Mouse (Mus musculus) lung, embryonic 15.5 days (tissue): ENCODE results near the gene Trim28. TPM values are rescaled to one million over a fixed set of nuclear protein-coding genes. Genes with fewer than 3 reads are reported as not detected.

Source experiments
- ATAC-seq: fragments of 200-750 bp; cut with Nextera tagmentation; 2 replicates; pipeline ENCODE4 v1.8.0; 2017; ENCODE audit warnings: moderate number of reproducible peaks, borderline replicate concordance; ENCODE audit not compliant: low FRiP score, low TSS enrichment; ENCODE audit errors: extremely low read depth
- H3K27ac ChIP-seq: fragments of 300-500 bp; sonication (generic); 2 replicates; pipeline ENCODE4 v1.5.1; 2015; ENCODE audit warnings: moderate library complexity, mild to moderate bottlenecking, inconsistent platforms
- H3K27me3 ChIP-seq: fragments of 300-500 bp; sonication (generic); 2 replicates; pipeline ENCODE4 v1.6.1; 2015; ENCODE audit warnings: inconsistent platforms
- H3K36me3 ChIP-seq: fragments of 300-500 bp; sonication (generic); 2 replicates; pipeline ENCODE4 v1.6.1; 2015; ENCODE audit warnings: inconsistent platforms
- H3K4me1 ChIP-seq: fragments of 300-500 bp; sonication (generic); 2 replicates; pipeline ENCODE4 v1.6.1; 2015; ENCODE audit warnings: inconsistent platforms
- H3K4me2 ChIP-seq: fragments of 300-500 bp; sonication (generic); 2 replicates; pipeline ENCODE4 v1.6.1; 2015; ENCODE audit warnings: inconsistent platforms, mild to moderate bottlenecking, moderate library complexity
- H3K4me3 ChIP-seq: fragments of 300-500 bp; sonication (generic); 2 replicates; pipeline ENCODE4 v1.5.1; 2015; ENCODE audit warnings: mild to moderate bottlenecking, inconsistent platforms
- H3K9ac ChIP-seq: fragments of 300-500 bp; sonication (generic); 2 replicates; pipeline ENCODE4 v1.6.1; 2015; ENCODE audit warnings: inconsistent platforms
- H3K9me3 ChIP-seq: fragments of 300-500 bp; sonication (generic); 2 replicates; pipeline ENCODE4 v1.6.1; 2016; ENCODE audit warnings: inconsistent platforms
- WGBS: fragments of 180-500 bp; shearing (Covaris S2); methylation state at CpG from one replicate; pipeline ENCODE4 v1.1.7; 2015; 5-methylcytosine and 5-hydroxymethylcytosine counted together
- polyA plus RNA-seq: library from polyadenylated mRNA; unstranded; fragments of >200 nt; fragmentation: Nextera tagmentation; extraction: Ambion mirVana; gene quantifications from 2 replicates; pipeline ENCODE4 v1.2.1, GENCODE M21; 2015

The Trim28 gene
- polyA plus RNA-seq, 1 experiment from 2014 or later = 294 TPM

DNA sequence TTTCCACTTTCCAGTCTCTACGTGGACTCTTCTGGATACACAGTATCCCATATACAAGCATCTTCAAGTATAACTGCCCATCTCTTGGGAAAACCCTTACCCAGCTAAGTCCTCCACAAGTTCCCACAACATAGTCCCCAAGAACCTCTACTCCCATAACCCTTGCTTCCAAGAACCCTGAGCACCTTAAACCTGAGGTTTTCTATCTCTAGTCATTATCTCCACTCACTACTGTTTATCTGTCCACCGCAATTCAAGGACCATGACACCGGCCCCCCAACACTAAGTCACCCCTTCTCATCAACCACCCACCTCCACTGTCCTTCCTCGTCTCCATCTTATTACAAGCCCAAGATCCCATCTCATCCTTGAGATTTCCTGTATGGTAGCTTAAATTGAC, 37.9 kb downstream of the Trim28 start:
- ATAC-seq = no peak
- Histone ChIP-seq H3K27me3 (peaks cover 4% of the 10 kb centered on the region; the same call in 1 of the 2 replicates), H3K36me3 (peaks cover 31% of the 10 kb centered on the region), H3K4me1 (peaks cover 41% of the 10 kb centered on the region), H3K4me3 (peak overlapping the region; percentile 66), H3K9me3 (no peaks in the 10 kb centered on the region), H3K4me2 (peak overlapping the region; percentile 82), H3K27ac (peak overlapping the region; percentile 100; the same call in 1 of the 2 replicates), H3K9ac (peak overlapping the region; percentile 96)
- WGBS = 29% methylated on average over 4 of the region's 4 CpGs

DNA sequence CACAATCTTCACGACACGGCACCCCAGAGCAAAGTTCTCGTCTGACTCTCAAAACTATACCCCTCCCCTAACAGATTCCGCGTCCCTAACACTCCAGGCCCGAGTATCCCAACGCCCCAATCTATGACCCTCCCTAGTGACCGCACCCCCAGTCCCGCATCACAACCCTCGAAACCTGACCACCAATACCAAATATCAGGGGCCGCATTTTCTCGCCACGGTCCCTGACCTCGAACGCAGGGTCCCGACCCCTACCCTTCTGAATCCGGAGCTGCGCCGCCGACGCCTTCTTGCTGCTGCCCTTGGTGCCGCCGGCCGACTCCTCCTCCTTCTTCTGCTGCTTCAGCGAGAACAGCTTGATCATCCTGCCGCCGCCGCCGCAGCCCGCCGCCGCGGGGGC, 38.5 kb downstream of the Trim28 start:
- peak overlapping the region; percentile 100 for H3K27ac ChIP-seq
- H3K4me1 ChIP-seq = peaks cover 41% of the 10 kb centered on the region
- peaks cover 25% of the 10 kb centered on the region for H3K36me3 ChIP-seq
- peak overlapping the region; percentile 82 for H3K4me2 ChIP-seq
- H3K4me3 ChIP-seq = peak overlapping the region; percentile 66
- peaks cover 10% of the 10 kb centered on the region for H3K27me3 ChIP-seq
- WGBS = under 1% methylated on average over 32 of the region's 33 CpGs
- no peak for ATAC-seq
- H3K9ac ChIP-seq = peak overlapping the region; percentile 96
- H3K9me3 ChIP-seq = no peaks in the 10 kb centered on the region

DNA sequence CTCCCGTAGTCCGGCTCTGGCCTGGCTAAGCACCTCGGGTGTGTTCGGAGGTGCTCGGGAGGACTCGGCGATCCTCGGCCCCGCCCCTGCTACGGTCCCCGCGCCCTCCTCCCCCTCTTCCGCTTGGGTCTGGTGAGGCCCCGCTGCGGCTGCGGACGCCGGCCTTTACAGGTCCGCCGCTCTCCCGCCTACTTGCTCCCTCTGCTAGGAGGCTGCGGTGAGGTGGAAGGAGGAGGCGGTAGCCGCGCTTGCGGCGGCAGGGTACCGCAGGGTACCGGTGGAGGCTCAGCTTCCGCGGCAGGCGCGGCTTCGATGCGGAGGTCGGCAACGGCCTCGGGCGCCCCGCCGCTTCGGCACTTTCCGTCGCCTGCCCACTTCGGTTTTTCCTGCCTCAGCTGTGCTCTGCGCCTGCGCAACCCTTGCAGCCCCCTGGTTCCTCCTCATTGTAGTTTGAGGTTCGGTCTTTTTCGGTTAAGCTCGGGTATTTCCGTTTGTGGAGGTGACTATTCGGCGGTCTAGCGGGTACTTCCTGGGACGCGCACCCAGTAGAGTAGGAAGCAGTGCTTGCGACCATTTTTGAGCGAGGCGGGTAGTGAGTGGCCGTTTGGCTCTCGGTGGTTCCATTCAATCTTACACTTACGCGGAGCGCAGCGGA, 39.1 kb downstream of the Trim28 start, which contains the start of gene Ube2m:
Gene Ube2m (minus strand): TSS at position 375 of the 655 bp plus-strand sequence.
- peaks cover 19% of the 10 kb centered on the region for H3K36me3 ChIP-seq
- H3K4me3 ChIP-seq = peak within 1 kb of the TSS; percentile 66
- peak within 1 kb of the TSS; percentile 100 for H3K27ac ChIP-seq
- peaks cover 41% of the 10 kb centered on the region for H3K4me1 ChIP-seq
- no peaks in the 10 kb centered on the region for H3K9me3 ChIP-seq
- under 1% methylated on average over 64 of the region's 65 CpGs for WGBS
- ATAC-seq = peak; percentile 95
- H3K27me3 ChIP-seq = peaks cover 16% of the 10 kb centered on the region
- H3K9ac ChIP-seq = peak within 1 kb of the TSS; percentile 96
- peak within 1 kb of the TSS; percentile 82 for H3K4me2 ChIP-seq

DNA sequence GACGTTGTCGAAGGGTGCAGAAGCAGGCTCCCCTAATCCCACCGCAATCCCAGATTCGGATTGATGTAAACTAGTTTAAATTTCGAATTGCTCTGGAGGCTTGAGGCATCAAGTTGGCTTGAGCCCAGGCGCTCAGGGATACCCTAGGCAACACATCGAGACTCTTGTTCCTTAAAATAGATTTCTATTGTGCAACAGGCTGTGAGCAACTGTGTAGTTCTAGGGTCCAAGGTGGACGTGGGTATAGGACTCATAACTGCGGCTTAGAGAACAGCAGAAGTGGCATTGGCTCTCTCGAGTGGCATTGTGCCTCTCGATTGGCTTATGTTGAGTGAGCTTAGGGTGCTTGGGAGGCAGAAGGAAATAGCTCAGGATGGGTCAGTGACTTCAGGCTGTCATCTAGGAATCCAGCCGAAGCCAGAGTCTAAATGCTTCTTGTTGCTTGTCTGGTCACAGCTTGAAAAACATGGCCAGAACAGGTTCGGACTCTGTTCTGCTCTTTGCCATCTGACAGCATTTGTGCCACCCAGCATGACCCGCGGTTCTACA, 39.8 kb downstream of the Trim28 start:
- Histone ChIP-seq H3K4me3 (peak overlapping the region; percentile 66), H3K9ac (peak overlapping the region; percentile 96), H3K27me3 (peaks cover 23% of the 10 kb centered on the region), H3K4me2 (peak overlapping the region; percentile 82), H3K4me1 (peaks cover 41% of the 10 kb centered on the region), H3K9me3 (no peaks in the 10 kb centered on the region), H3K27ac (peak overlapping the region; percentile 100), H3K36me3 (peaks cover 16% of the 10 kb centered on the region)
- WGBS = 17% methylated on average over 15 of the region's 15 CpGs
- ATAC-seq = no peak

DNA sequence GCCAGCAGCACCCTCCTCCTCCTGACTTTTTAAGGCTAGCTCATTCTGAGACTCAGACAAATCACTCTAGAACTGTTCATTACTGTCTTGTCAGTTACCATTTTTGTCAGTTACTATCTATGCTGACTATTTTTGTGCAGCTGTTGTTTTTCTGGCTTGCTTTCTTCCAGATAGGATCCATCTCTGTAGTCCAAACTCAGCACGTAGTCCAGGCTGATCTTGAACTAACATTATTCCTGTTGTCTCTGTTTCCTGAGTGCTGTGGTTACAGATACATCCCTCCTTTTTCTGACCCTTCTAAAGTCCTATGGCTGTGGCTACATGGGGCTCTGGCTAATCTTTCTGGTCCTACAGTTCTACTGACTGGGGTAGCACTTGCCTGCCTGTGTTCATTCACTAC, 40.3 kb downstream of the Trim28 start:
- Histone ChIP-seq H3K9ac (peak overlapping the region; percentile 96), H3K27me3 (peaks cover 28% of the 10 kb centered on the region), H3K4me2 (peak overlapping the region; percentile 82), H3K4me3 (peak overlapping the region; percentile 66), H3K36me3 (peaks cover 16% of the 10 kb centered on the region), H3K9me3 (no peaks in the 10 kb centered on the region), H3K4me1 (peaks cover 41% of the 10 kb centered on the region), H3K27ac (peak overlapping the region; percentile 100)
- ATAC-seq = no peak
- 74% methylated on average over 1 of the region's 1 CpGs for WGBS

DNA sequence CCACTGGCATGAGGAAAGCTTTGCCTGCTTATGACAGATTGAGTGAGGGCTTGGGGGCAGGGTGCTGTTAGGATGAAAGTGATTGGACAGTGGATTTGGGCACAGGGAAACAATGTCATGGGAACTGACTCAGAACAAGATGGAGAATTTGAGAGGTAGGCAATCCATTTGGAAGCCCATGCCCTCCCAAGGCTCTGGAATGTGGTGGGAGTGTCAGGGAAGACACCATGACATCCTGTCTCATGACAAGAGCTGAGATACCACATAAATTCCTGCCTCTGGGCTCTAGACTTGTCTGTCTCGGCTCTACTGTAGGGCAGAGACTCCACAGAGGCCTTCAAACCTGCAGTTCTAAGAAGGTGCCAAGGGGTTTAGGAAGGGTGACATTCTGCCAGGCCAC, 42.3 kb downstream of the Trim28 start:
- ATAC-seq = no peak
- WGBS = 56% methylated on average over 1 of the region's 1 CpGs
- H3K27ac ChIP-seq = no peak overlapping the region
- no peak overlapping the region for H3K9ac ChIP-seq
- H3K4me3 ChIP-seq = no peak overlapping the region
- no peaks in the 10 kb centered on the region for H3K9me3 ChIP-seq
- peaks cover 1% of the 10 kb centered on the region for H3K36me3 ChIP-seq
- peaks cover 42% of the 10 kb centered on the region for H3K27me3 ChIP-seq
- H3K4me1 ChIP-seq = peaks cover 29% of the 10 kb centered on the region
- H3K4me2 ChIP-seq = no peak overlapping the region

DNA sequence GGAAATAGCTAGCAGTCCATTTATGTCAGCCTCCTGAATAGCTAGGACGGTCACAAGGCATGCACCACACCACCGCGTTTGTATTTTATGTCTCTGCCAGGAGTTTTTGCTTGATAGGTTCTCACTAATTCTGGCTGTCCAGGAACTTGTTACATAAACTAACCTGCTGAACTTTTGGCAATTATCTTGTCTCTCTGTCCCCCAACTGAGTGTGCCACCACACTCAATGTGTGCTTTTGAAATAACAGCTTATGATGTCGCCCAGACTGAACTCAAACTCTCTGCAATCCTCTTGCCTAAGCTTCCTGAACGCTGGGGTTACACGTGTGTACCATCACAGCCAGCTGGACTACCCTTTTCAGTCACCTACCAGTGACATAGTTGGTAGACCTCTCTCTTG, 43.6 kb downstream of the Trim28 start:
- H3K4me1 ChIP-seq = peaks cover 21% of the 10 kb centered on the region
- no peak for ATAC-seq
- no peak overlapping the region for H3K9ac ChIP-seq
- WGBS = 69% methylated on average over 6 of the region's 6 CpGs
- H3K27me3 ChIP-seq = peaks cover 42% of the 10 kb centered on the region
- H3K9me3 ChIP-seq = no peaks in the 10 kb centered on the region
- H3K27ac ChIP-seq = no peak overlapping the region
- H3K36me3 ChIP-seq = no peaks in the 10 kb centered on the region
- no peak overlapping the region for H3K4me2 ChIP-seq
- H3K4me3 ChIP-seq = no peak overlapping the region

DNA sequence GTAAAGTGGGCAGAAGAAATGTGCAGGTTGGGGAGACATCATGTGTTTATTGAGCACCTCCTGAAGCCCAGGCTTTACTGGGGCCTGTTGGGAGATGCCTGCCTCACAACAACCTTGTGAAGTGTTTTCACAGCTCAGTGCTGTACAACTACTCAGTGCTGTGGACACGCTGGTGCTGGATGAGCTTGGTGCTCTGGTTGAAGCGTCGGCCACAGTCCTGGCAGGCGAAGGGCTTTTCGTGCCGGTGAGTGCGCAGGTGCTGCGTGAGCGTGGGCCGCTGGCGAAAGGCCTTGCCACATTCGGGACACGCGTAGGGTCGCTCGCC, 44.2 kb downstream of the Trim28 start:
- ATAC-seq = no peak
- no peaks in the 10 kb centered on the region for H3K36me3 ChIP-seq
- H3K9ac ChIP-seq = 0 out of 2 replicates have a peak overlapping the region, but pooled peaks have one; percentile 50
- no peak overlapping the region for H3K27ac ChIP-seq
- H3K4me2 ChIP-seq = peak overlapping the region; percentile 94
- H3K27me3 ChIP-seq = peaks cover 42% of the 10 kb centered on the region
- 37% methylated on average over 16 of the region's 16 CpGs for WGBS
- H3K4me1 ChIP-seq = peaks cover 21% of the 10 kb centered on the region
- no peaks in the 10 kb centered on the region for H3K9me3 ChIP-seq
- H3K4me3 ChIP-seq = peak overlapping the region; percentile 48

DNA sequence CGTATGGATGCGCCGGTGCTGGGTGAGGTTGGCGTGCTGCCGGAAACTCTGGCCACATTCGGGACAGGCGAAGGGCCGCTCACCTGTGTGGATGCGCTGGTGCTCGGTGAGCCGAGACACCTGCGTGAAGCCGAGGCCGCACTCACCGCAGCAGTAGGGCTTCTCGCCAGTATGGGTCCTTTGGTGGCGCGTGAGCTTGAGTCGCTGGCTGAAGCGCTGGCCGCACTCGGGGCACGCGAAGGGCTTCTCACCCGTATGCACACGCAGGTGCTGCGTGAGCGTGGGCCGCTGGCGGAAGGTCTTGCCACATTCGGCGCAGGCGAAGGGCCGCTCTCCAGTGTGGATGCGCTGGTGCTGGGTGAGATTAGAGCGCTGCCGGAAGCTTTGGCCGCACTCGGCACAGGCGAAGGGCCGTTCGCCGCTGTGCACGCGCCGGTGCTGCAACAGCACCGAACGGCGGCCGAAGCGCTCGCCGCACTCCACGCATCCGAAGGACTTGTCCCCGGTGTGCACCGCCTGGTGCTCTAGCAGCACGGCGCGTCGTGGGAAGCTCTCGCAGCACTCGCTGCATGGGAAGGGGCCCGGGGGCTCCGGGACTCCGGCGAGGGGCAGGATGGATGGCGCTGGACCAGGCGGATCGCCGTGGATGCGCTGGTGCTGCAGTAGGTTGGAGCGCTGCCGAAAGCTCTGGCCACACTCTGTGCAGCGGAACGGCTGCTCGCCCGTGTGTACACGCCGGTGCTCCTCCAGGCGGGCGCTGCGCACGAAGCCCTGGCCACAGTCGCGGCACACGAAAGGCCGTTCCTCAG, 44.7 kb downstream of the Trim28 start:
- Histone ChIP-seq H3K4me3 (peak overlapping the region; percentile 48), H3K4me1 (peaks cover 20% of the 10 kb centered on the region), H3K27ac (no peak overlapping the region), H3K27me3 (peaks cover 42% of the 10 kb centered on the region), H3K9ac (peak overlapping the region; percentile 50), H3K4me2 (peak overlapping the region; percentile 94), H3K36me3 (no peaks in the 10 kb centered on the region), H3K9me3 (no peaks in the 10 kb centered on the region)
- peak; percentile 35; the same call in 1 of the 2 replicates for ATAC-seq
- 4% methylated on average over 88 of the region's 88 CpGs for WGBS

DNA sequence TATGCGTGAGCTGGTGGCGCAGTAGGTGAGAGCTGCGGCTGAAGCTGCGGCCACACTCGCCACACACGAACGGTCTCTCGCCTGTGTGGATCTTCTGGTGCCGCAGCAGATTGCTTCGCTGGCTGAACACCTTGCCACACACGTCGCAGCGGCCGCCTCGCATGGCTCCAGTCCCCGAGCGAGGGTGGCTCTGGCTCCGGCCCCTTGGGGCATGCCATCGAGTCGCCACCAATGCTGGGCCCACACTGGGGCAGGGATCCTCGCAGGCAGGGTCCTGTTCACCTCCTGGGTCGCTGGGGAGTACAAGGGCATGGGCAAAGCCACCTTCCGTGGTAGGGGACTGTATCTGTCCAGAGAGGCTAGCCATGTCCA, 45.3 kb downstream of the Trim28 start:
- peaks cover 42% of the 10 kb centered on the region for H3K27me3 ChIP-seq

DNA sequence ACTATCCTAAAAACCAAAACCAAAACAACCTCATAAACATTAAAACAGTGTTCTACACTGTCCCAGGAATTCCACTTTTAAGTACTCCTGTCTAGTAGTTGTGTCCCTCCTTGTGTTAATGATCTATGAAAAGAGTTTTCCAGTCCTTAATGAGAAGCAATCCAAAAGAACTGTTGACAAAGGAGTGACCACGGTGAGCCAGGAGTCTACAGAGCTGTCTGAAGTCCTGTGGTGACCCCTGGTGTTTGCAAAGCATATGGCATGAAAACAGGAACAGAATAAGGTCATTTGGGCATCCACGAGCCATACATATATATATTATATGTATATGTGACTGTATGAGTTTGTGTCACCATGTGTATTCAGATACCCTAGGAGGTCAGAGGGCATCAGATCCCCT, 47.2 kb downstream of the Trim28 start:
- 2% methylated on average over 2 of the region's 2 CpGs for WGBS
- Histone ChIP-seq H3K27ac (no peak overlapping the region), H3K9ac (no peak overlapping the region), H3K4me1 (peaks cover 13% of the 10 kb centered on the region), H3K27me3 (peaks cover 42% of the 10 kb centered on the region), H3K4me3 (no peak overlapping the region), H3K36me3 (no peaks in the 10 kb centered on the region), H3K9me3 (no peaks in the 10 kb centered on the region), H3K4me2 (no peak overlapping the region)
- ATAC-seq = peak; percentile 50; the same call in 1 of the 2 replicates

More for the DNA sequence above, 45.3 kb downstream of the Trim28 start:
- Histone ChIP-seq H3K4me3 (peak overlapping the region; percentile 48), H3K4me2 (peak overlapping the region; percentile 94), H3K36me3 (no peaks in the 10 kb centered on the region), H3K9ac (peak overlapping the region; percentile 50; the same call in 1 of the 2 replicates), H3K9me3 (no peaks in the 10 kb centered on the region), H3K27ac (no peak overlapping the region), H3K4me1 (peaks cover 14% of the 10 kb centered on the region)
- WGBS = 2% methylated on average over 23 of the region's 23 CpGs
- no peak for ATAC-seq

DNA sequence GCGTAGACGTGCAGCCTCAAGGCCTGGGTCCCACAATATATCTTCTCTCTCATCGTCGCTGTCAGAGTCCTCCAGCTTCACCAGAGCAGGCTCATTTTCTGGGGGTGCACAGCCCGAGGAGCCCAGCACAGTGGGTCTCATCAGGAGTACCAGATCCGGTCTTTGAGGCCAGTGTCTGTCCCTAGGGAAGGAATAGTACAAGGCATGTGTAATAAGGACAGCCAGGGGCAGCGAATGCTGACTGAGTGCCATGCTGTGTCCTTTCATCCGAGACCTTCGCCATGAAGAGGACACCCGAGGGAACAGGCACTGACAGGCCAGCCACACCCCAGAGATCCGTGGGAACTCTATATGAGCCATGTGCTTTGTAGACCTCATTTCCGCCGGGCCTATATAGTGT, 54.1 kb downstream of the Trim28 start:
- Histone ChIP-seq H3K4me1 (peaks cover 5% of the 10 kb centered on the region), H3K9me3 (no peaks in the 10 kb centered on the region), H3K27ac (no peak overlapping the region), H3K36me3 (no peaks in the 10 kb centered on the region), H3K4me2 (no peak overlapping the region), H3K27me3 (no peaks in the 10 kb centered on the region), H3K9ac (no peak overlapping the region), H3K4me3 (no peak overlapping the region)
- WGBS = 89% methylated on average over 13 of the region's 13 CpGs
- no peak for ATAC-seq
